Mouse (Mus musculus) neural tube, embryonic 12.5 days (tissue): Measurements from ENCODE around the gene Mesd. TPM values are rescaled to one million over a fixed set of nuclear protein-coding genes. Genes with fewer than 3 reads are reported as not detected.
"Not testable (repeated sequence)": the region's sequence is repeated elsewhere in the genome, so short reads cannot be mapped to it uniquely, and the experiment has no call there.

Experiments used
- ATAC-seq: fragments of 200-750 bp; cut with Nextera tagmentation; 2 replicates; pipeline ENCODE4 v1.8.0; 2017; ENCODE audit warnings: low read depth, mild to moderate bottlenecking, moderate TSS enrichment, moderate library complexity; ENCODE audit not compliant: low FRiP score
- H3K27ac ChIP-seq: fragments of 300-500 bp; sonication (generic); 2 replicates; pipeline ENCODE4 v1.5.1; 2016
- H3K27me3 ChIP-seq: fragments of 300-500 bp; sonication (generic); replicated peaks from 2 replicates; pipeline ENCODE4 v1.6.1; 2016; ENCODE audit warnings: mild to moderate bottlenecking
- H3K36me3 ChIP-seq: fragments of 300-500 bp; sonication (generic); 2 replicates; pipeline ENCODE4 v1.6.1; 2016; ENCODE audit warnings: mild to moderate bottlenecking
- H3K4me1 ChIP-seq: fragments of 300-500 bp; sonication (generic); 2 replicates; pipeline ENCODE4 v1.6.1; 2016
- H3K4me2 ChIP-seq: fragments of 300-500 bp; sonication (generic); replicated peaks from 2 replicates; pipeline ENCODE4 v1.6.1; 2016; ENCODE audit warnings: mild to moderate bottlenecking
- H3K4me3 ChIP-seq: fragments of 300-500 bp; sonication (generic); 2 replicates; pipeline ENCODE4 v1.5.1; 2016
- H3K9ac ChIP-seq: fragments of 300-500 bp; sonication (generic); 2 replicates; pipeline ENCODE4 v1.6.1; 2016; ENCODE audit warnings: mild to moderate bottlenecking
- H3K9me3 ChIP-seq: fragments of 300-500 bp; sonication (generic); 2 replicates; pipeline ENCODE4 v1.6.1; 2016; ENCODE audit warnings: mild to moderate bottlenecking
- WGBS: fragments of 180-500 bp; shearing (Covaris S2); methylation state at CpG from one replicate; pipeline ENCODE4 v1.1.7; 2016; 5-methylcytosine and 5-hydroxymethylcytosine counted together
- polyA plus RNA-seq: library from polyadenylated mRNA; unstranded; fragments of >200 nt; fragmentation: Nextera tagmentation; extraction: Ambion mirVana; gene quantifications from 2 replicates; pipeline ENCODE4 v1.2.1, GENCODE M21; 2016

Mesd gene
- polyA plus RNA-seq, 1 experiment from 2014 or later, result 79.3 TPM

DNA sequence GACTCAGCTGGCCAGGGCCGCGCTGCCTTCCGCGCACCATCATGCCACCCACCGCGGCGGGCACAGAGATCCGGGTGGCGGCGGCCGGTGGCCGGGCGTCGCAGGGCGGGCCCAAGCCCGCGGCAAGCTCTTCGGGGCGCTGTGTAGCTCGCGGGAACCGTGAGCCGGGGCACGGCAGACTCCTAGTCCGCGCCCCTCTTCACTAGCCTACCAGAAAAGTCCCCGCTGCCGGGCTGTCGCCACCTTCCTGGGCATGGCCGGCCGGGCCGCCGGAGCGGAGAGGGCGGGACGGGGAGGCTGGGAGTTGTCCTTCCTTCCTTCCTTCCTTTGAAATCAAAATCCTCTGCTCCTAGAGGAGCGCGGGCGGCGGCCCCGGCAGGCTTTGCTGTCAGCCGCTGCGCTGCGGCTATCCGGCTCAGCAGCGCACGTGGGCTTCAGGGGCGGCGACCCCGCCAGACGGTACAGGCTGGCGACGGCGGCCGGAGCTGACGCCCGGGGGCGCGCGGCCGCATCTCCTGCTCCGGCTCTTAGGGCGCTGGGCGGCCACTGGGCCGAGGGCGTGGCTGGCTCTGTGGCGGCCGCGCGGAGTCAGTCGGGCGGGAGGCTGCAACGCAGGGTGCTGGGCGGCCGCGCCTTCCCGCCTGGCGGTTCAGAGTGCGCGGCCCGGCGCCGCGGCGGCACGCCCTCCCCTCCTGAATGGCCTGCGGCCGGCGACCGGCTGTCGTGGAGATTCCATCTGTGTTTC, 818 bp upstream of the Mesd start:
- Histone ChIP-seq H3K4me1 (peaks cover 48% of the 10 kb centered on the region), H3K27me3 (no peaks in the 10 kb centered on the region)

DNA sequence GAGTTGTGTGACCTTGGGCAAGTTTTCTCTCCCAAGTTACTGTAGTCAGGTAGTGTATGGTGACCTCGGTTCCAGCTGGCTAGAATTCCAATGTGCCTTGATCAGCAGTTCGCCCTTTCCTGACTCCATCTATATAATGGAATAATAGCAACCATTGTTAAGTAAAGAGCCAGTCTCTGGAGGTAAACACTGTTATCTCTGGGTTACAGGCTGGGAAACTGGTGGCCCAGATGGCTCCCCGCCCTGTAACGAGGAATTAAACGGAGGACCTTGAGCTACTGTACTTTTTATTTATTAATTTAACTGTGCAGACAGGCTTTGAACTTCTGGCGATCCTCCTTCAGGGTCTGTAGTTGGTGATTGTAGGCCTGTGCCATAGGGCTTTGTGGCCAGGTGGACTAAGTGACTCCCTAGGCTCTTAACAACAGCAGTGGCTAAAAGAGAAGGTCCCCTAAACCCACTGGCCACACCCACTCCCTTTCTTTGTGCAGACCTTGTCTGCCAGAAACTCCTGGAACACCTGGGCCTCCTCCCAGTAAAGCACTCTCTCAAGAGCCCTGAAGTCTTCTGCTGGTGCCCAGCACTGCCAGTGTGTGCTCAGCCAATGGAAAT, 761 bp downstream of the Mesd start:
- peaks cover 33% of the 10 kb centered on the region for H3K4me1 ChIP-seq

More for the DNA sequence above, 818 bp upstream of the Mesd start:
- peak; percentile 71 for ATAC-seq
- under 1% methylated on average over 91 of the region's 91 CpGs for WGBS
- peak overlapping the region; percentile 97 for H3K4me2 ChIP-seq
- no peaks in the 10 kb centered on the region for H3K9me3 ChIP-seq
- peak overlapping the region; percentile 94 for H3K9ac ChIP-seq
- H3K36me3 ChIP-seq, result peaks cover 5% of the 10 kb centered on the region
- H3K27ac ChIP-seq, result peak overlapping the region; percentile 92
- peak overlapping the region; percentile 83 for H3K4me3 ChIP-seq

DNA sequence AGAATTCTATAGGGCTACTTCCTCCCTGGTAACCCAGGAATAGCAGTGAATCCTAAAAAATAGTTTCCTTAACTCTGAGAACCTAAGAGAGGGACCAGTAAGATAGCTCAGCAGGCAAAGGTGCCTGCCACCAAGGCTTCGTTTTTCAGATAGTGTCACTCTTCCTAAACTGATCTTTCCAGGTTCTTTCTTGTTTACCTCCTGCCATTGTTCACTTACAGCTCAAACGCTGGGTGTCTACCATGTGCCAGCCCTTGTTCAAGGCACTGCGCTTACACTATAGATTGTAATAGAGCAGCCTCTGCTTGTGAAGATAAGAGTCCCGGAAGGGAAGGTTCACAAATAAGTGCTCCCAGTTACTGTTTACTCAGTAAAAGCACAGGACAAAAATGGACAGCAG, 1.6 kb downstream of the Mesd start:
- H3K27me3 ChIP-seq, result no peaks in the 10 kb centered on the region
- H3K4me2 ChIP-seq, result no peak overlapping the region
- no peaks in the 10 kb centered on the region for H3K9me3 ChIP-seq
- H3K36me3 ChIP-seq, result peaks cover 5% of the 10 kb centered on the region
- H3K4me3 ChIP-seq, result no peak overlapping the region
- 89% methylated on average over 4 of the region's 4 CpGs for WGBS
- H3K4me1 ChIP-seq, result peaks cover 29% of the 10 kb centered on the region
- H3K27ac ChIP-seq, result no peak overlapping the region
- no peak for ATAC-seq
- H3K9ac ChIP-seq, result no peak overlapping the region

More for the DNA sequence above, 761 bp downstream of the Mesd start:
- H3K36me3 ChIP-seq, result peaks cover 5% of the 10 kb centered on the region
- ATAC-seq, result no peak
- no peak overlapping the region for H3K27ac ChIP-seq
- H3K4me3 ChIP-seq, result peak overlapping the region; percentile 83
- H3K9ac ChIP-seq, result peak overlapping the region; percentile 94
- 45% methylated on average over 6 of the region's 6 CpGs for WGBS
- peak overlapping the region; percentile 97 for H3K4me2 ChIP-seq
- H3K27me3 ChIP-seq, result no peaks in the 10 kb centered on the region
- H3K9me3 ChIP-seq, result no peaks in the 10 kb centered on the region

DNA sequence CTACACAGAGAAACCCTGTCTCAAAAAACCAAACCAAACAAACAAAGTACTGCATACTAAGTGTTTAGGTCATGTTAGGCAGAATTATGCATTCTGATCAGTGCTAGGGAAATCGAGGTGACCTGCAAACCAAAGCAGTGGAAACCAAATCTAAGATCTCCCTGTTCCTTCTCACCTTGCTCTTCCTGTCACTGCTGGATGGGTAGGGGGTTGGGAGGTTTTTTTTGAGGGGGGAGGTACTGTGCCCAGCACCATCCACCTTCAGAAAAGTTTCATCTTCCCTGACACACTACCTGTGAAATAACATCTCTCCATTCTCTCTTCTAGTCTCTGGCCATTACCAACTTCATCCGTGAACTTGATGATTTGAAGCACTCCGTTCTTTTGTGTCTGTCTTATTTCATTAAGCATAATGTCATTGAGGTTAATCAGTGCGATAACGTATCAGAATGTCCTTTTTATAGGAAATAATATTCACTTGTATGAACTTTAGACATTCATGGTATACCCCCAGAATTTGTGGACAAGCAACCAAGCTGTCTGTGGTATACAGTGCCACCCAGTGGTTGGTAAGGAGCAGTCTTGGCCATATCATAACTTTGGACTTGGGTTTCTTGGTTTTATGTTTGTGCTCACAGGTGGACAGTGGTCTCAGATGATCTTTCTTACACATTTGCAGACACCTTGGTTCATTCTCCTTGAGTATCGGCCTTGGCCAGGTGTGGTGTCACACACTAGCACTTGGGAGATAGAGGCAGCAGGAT, 2.3 kb downstream of the Mesd start:
- Histone ChIP-seq H3K4me2 (no peak overlapping the region), H3K4me3 (no peak overlapping the region), H3K4me1 (peaks cover 22% of the 10 kb centered on the region), H3K27me3 (no peaks in the 10 kb centered on the region), H3K9me3 (no peaks in the 10 kb centered on the region), H3K27ac (no peak overlapping the region), H3K9ac (no peak overlapping the region), H3K36me3 (peaks cover 5% of the 10 kb centered on the region)
- 95% methylated on average over 6 of the region's 6 CpGs for WGBS
- no peak for ATAC-seq

DNA sequence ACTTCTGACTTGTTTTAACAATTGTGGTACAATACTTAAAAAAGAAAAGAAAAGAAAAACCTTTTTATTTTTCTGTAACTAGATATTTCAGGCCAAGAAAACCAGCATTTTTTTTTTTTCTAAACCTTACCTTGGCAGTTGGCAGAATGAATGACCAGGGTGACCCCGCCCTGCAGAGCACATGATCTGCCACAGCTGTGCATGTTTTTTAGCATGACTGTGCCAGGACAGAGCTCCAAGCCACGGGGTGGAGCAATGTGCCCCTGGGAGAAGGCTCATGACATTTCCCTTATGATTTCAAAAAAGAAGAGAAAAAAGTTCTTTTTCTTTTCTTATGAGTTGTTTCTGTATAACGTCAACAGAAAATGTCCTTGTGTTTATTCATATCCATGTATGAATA, 5.1 kb downstream of the Mesd start:
- 80% methylated on average over 3 of the region's 3 CpGs for WGBS
- no peak overlapping the region for H3K27ac ChIP-seq
- no peak overlapping the region for H3K4me2 ChIP-seq
- no peaks in the 10 kb centered on the region for H3K36me3 ChIP-seq
- no peak for ATAC-seq
- H3K4me1 ChIP-seq, result peaks cover 19% of the 10 kb centered on the region
- H3K4me3 ChIP-seq, result no peak overlapping the region
- H3K9ac ChIP-seq, result no peak overlapping the region
- H3K27me3 ChIP-seq, result no peaks in the 10 kb centered on the region
- no peaks in the 10 kb centered on the region for H3K9me3 ChIP-seq

DNA sequence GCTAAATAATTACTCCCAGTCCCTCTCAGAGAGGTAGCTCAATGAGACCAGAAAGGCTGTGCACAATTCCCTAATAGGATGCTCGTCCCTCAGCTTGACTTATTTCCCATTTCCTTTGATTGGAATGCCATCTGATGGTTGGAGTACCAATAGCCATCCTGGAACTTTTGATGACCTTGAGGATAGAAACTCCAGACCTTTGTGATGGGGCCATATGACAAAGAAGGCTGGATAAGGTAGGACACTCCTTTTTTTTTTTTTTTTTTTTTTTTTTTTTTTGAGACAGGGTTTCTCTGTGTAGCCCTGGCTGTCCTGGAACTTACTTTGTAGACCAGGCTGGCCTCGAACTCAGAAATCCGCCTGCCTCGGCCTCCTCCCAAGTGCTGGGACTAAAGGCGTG, 5.7 kb downstream of the Mesd start:
- not testable (repeated sequence) for H3K9ac ChIP-seq, H3K27ac ChIP-seq, H3K4me2 ChIP-seq, H3K4me3 ChIP-seq, H3K9me3 ChIP-seq, ATAC-seq, H3K27me3 ChIP-seq, H3K36me3 ChIP-seq
- H3K4me1 ChIP-seq, result peaks cover 17% of the 10 kb centered on the region
- 89% methylated on average over 5 of the region's 5 CpGs for WGBS

DNA sequence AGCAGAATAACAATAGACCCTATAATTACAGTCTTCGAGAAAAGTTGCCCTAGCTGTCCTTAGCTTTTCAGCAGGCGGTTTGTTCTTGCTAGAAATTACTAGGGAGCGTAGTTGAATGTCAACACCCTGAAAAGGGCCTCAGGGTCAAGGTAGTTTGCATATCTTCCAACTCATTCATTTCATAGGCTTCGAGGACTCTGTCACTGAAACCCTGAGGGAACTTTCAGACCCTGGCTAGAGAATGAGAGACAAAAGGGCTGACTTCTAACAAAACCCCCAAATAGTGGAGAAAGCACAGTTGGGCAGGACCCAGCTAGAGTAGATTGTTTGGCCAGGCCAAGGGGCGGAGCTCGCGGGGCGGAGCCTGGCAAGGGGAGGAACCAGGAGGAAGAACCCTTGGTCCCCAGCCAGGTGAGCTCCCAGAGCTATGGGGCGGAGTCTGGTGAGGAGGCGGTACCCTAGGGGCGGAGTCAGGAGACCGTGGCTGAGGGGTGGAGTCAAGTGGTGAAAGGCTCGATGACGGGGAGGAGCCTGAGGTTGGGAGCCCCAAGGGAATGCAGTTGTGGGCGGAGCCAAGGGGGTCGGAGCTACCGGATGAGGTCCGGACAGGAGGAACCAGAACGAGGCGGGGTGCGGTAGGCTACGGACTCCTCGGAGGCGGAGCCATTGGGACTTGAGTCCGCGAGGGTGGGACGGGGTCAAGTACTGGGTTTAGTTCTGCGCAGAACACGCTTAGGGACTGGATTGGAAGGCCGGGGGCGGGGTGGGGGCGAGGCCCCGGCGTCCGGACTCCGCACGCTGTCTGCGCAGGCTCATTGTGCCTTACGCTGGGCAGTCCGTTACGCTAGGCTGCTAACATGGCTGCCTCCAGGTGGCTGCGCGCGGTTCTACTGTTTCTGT, 7.4 kb downstream of the Mesd start:
- H3K27me3 ChIP-seq, result no peaks in the 10 kb centered on the region
- peak overlapping the region; percentile 71 for H3K9ac ChIP-seq
- peaks cover 13% of the 10 kb centered on the region for H3K4me1 ChIP-seq
- ATAC-seq, result peak; percentile 96
- peak overlapping the region; percentile 57; the same call in 1 of the 2 replicates for H3K27ac ChIP-seq
- 2% methylated on average over 44 of the region's 44 CpGs for WGBS
- H3K9me3 ChIP-seq, result no peaks in the 10 kb centered on the region
- peak overlapping the region; percentile 57 for H3K4me2 ChIP-seq
- H3K36me3 ChIP-seq, result peaks cover 17% of the 10 kb centered on the region; the same call in 1 of the 2 replicates
- H3K4me3 ChIP-seq, result peak overlapping the region; percentile 66

DNA sequence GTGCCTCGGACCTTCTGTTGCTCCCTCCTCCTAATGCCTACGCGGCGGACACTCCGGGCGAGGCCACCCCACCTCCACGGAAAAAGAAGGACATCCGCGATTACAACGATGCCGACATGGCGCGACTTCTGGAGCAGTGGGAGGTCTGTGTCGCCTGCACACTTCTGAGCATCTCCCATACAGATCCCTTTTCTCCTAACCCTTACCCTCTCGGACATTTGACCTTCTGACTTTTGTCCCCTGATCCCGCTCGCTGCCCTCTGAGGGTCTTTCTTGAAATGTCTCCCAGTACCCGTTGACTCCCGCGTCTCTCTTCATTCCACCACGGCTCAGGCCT, 8.0 kb downstream of the Mesd start:
- WGBS, result under 1% methylated on average over 21 of the region's 21 CpGs
- Histone ChIP-seq H3K4me3 (peak overlapping the region; percentile 66), H3K9ac (peak overlapping the region; percentile 71), H3K36me3 (peaks cover 20% of the 10 kb centered on the region), H3K27ac (0 out of 2 replicates have a peak overlapping the region, but pooled peaks have one; percentile 57), H3K9me3 (no peaks in the 10 kb centered on the region), H3K4me1 (peaks cover 13% of the 10 kb centered on the region), H3K4me2 (peak overlapping the region; percentile 57), H3K27me3 (no peaks in the 10 kb centered on the region)
- ATAC-seq, result no peak; the same call in 1 of the 2 replicates

DNA sequence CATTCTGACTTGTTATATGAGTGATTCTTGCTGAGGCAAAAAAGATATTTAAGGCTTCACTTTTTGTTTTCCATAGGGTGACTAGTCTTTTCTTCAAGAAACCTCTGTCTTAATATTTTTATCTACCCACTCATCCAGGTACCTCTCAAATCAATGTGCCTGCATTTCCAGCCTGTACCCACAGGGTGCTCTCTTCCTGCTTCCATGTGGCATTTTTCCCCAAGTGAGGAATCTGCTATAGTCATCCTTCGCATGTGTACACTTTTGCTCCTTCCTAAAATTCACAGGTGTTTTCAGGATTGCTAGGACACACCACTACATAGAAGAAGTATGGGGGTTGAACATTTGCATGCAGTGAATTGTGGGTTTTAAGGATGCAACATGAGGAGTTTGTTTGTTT, 10.1 kb downstream of the Mesd start:
- Histone ChIP-seq H3K27ac (no peak overlapping the region), H3K4me1 (peaks cover 13% of the 10 kb centered on the region), H3K4me2 (no peak overlapping the region), H3K9ac (no peak overlapping the region), H3K27me3 (no peaks in the 10 kb centered on the region), H3K36me3 (peaks cover 41% of the 10 kb centered on the region), H3K9me3 (no peaks in the 10 kb centered on the region), H3K4me3 (no peak overlapping the region)
- ATAC-seq, result no peak
- WGBS, result 100% methylated on average over 1 of the region's 1 CpGs

DNA sequence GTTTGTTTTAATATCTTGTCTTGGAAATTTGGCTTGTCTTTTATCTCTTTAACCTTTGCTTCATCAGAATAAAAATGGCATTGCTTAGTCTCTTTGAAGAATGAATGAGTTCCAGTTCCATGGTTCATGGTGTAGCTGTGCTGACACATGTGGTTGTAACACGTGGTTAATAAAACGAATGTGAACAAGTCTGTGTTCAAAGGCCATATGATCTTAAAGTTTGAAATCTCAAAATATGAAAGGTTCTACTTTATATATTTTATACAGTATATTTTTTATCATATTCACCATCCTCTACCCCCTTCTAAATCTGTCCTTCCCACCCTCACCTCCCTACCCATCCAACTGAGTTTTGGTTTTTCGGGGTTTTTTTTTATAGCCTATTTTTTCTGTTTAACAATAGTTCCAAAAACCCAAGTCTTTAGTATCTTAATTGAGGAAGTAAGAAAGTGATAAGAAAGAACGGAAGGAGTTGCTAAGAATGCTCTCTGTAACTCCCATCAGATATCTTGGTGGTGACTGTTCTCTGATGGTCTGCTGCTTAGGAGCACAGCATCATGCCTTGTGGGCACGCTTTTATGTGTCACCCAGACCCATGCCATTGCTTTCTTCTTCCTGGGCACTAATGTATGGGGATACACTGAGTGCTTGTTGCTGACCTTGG, 11.9 kb downstream of the Mesd start:
- WGBS, result 93% methylated on average over 5 of the region's 5 CpGs
- H3K4me1 ChIP-seq, result peaks cover 13% of the 10 kb centered on the region
- H3K27me3 ChIP-seq, result no peaks in the 10 kb centered on the region
- no peak overlapping the region for H3K4me2 ChIP-seq
- peaks cover 55% of the 10 kb centered on the region for H3K36me3 ChIP-seq
- no peak for ATAC-seq
- H3K9ac ChIP-seq, result no peak overlapping the region
- no peak overlapping the region for H3K27ac ChIP-seq
- H3K9me3 ChIP-seq, result no peaks in the 10 kb centered on the region
- H3K4me3 ChIP-seq, result no peak overlapping the region

DNA sequence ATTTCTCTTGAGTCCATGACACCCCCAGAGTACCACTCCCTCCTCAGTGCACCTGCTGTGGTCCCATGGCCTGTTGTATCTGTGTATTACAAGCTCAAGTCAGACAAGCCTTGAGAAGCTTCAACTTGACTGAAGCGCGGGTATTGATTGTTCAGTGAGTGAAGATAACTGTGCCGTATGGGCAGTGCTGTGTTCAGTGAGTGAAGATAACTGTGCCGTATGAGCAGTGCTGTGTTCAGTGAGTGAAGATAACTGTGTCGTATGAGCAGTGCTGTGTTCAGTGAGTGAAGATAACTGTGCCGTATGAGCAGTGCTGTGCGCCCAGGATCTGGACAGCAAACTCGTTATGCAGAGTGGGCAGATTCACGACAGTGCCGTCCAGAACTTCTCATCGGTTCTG, 14.0 kb downstream of the Mesd start:
- no peak overlapping the region for H3K4me3 ChIP-seq
- 89% methylated on average over 11 of the region's 11 CpGs for WGBS
- H3K4me2 ChIP-seq, result no peak overlapping the region
- no peaks in the 10 kb centered on the region for H3K9me3 ChIP-seq
- peaks cover 7% of the 10 kb centered on the region for H3K4me1 ChIP-seq
- peaks cover 62% of the 10 kb centered on the region for H3K36me3 ChIP-seq
- no peak for ATAC-seq
- no peaks in the 10 kb centered on the region for H3K27me3 ChIP-seq
- H3K27ac ChIP-seq, result no peak overlapping the region
- H3K9ac ChIP-seq, result no peak overlapping the region
